Mouse (Mus musculus) megakaryocyte, embryonic 14.5 days (primary cell): ENCODE measurements at regions not wholly inside any gene's neighbourhood (a gene's known extent, or its start where the extent isn't known, plus 50 kb on each side); places are given as distances from the start of the nearest gene placed in this dataset.

Experiments
- FLI1 ChIP-seq: IDR thresholded peaks from 2 replicates; pipeline ENCODE4 v1.6.1; 2012; ENCODE audit warnings: low read length, inconsistent platforms, mixed read lengths
- GATA1 ChIP-seq: IDR thresholded peaks from 3 replicates; pipeline ENCODE4 v1.6.1; 2012; ENCODE audit warnings: mixed read lengths, low read length, inconsistent platforms, borderline replicate concordance

GRCm38 (mm10) chr9:41740536-41740935 lies 383.6 kb downstream of the Sorl1 start:
- TF ChIP-seq GATA1 (no peak), FLI1 (no peak)
